Mouse (Mus musculus): ENCODE data around the gene Decr2.
"Not testable (repeated sequence)": the region's sequence is repeated elsewhere in the genome, so short reads cannot be mapped to it uniquely, and the experiment has no call there.

Decr2 gene

DNA sequence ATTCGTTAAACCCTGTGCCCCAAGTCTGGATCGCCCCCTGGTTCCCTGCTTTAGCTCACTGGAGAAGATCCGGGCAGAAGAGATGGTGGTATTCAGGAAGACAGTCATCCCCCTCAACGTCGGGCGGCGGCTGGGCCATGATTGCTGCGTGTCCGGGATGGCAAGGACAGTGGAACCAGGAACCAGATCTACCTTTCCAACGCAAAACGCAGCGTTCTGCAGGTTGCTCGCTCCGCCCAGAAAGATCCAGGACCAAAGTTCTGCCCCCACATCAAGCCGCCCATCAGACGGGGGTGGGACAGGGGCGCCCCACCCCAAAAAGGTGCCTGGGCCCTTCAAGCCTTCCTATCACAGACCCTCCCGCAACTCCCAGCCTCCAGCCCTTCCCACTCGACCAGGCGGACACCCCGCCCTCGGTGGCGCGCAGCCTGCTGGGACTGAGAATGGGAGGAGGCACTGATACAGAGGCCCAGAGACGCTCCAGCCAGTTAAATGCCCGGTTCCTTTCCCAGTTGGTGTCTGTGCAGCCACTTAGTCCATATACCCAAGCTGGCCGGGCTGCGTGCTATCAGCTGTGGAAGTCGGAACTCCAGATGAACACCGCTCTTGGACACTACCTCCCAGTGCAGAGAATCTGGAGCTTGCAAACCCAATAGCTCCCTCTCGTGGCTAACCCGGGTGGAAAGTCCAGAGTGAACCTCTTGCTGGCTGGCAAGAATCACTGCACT lies at the start of gene Decr2:
Gene Decr2, minus strand, starts transcription at position 433 of the 728 bp plus-strand sequence.
- in situ Hi-C loops (cut with MboI, MseI) = no loop called here

DNA sequence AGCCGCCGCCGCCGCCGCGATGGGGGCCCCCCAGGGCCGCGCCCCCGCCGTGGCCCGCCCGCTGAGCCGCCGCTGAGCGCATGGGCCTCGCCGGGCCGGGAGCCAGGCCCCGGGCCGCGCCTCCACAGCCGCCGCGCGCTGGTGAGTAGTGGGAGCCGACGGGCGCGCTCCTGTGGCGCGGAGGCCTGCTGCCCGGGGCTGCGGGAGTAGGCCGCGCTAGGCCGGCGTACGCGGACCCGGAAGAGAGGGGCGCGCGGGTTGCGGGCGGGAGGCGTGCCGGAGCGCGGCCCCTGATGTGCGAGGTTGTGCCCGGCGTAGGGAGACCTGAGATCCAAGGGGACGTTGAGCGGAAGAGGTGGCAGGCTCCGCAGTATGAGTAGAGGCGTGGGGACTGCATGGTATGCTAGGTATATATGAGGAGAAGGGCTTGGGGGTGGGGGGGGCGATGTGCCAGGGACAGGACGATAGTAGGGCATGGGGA lies 48.8 kb upstream of the Decr2 start:
- in situ Hi-C loops (cut with MboI, MseI) = no loop called here

DNA sequence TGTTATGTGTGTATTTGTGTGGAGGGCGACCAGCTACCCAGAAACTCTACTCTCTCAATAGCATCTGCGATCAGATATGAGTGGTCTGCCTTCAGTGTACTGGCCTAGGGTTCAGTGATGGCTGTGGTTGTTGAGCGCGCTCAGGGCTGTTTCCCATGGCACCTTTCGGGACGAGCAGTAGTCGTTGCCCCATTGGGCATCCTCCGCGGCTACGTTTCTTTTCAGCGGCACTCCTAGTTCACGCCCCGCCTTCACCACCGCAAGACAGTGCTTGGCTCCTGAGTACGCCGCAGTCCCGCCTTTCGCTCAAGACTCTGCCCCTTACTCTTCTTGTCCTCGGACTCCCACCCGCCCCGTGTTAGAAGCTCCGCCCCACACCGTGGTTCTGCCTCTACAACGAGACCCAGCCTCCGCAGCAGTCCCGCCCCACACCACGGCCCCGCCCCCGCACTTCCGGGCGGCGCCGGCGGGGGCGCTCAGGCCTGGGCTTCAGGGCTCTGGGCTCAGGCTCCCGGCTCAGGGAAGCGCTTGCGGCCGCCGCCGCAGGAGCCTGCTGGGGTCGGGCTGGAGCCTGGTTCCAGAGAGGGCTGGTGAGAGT lies 48.2 kb upstream of the Decr2 start, which contains the start of gene Axin1:
Gene Axin1, plus strand, starts transcription at position 450 of the 598 bp plus-strand sequence.
- in situ Hi-C loops (cut with MboI, MseI) = no loop called here

DNA sequence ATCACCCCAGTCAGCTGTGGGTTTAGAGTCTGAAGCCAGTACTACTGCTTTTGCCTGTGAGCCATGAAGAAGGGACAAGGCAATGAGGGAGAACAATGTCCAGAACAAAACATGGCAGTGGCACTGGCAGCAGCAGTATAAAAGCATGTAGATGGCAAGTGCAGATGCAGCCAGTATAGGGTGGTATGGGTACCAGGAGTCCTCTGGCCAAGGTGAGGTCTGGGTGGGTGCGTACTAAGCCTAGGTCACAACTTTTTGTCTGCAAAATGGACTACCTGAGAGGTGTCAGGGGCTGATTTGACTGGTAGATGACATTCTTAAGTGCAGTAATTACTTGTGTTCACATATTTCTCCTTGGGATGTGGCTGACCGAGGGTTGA lies 47.6 kb upstream of the Decr2 start:
- in situ Hi-C loops (cut with MboI, MseI) = no loop called here

DNA sequence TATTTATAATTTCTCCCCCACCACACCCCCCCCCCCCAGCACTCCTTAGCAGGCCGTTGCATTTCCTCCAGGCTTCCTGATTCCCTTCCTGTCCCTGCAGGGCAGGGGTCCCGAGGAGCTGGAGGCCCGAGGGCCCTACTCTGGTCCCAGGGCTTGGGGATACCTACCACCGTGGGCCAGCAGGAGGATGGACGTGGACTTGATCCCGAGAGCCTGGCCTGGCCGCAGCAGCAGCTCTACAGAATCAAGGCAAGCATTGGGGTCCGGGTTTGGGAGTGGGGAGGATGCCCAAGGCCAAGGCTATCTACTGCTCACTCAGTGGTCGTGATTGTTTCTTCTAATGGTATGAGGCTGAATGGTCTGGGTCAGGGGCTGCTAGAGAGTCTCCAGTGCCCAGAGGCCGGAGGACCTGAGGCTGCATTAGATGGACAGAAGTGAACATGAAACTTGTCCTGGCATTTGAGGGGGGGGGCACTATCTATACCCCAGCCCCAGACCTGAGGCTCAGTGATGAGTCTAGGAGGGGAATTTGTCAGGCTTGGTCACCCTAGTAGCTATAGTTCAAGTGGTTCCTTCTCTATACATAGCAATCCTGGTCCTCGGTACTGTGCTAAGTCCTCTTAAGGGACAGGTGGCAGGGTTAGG lies 47.1 kb upstream of the Decr2 start:
- in situ Hi-C loops (cut with MboI, MseI) = no loop called here

- in situ Hi-C loops (cut with MboI, MseI) = no loop called here
These were observed 42.0 kb upstream of the Decr2 start for GRCm38 (mm10) chr17:26131856-26132853.

- in situ Hi-C loops (cut with MboI, MseI) = no loop called here
These were observed 41.1 kb upstream of the Decr2 start for GRCm38 (mm10) chr17:26131062-26131732.

DNA sequence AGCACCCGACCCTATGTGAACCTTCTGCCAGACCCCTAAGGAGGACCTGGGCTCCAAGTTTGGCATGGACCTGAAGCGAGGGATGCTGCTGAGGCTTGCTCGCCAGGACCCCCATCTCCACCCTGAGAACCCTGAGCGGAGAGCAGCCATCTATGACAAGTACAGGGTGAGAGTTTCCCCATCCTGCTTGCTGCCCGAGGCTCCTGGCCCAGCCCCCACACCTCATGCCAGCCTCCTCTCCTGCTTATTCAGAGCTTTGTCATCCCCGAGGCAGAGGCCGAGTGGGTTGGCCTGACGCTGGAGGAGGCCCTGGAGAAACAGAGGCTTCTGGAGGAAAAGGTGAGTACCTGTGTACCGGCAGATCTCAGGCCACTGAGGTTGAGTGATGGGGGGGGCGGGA lies 35.1 kb upstream of the Decr2 start:
- in situ Hi-C loops (cut with MboI, MseI) = no loop called here

- in situ Hi-C loops (cut with MboI, MseI) = no loop called here
These were observed 34.4 kb upstream of the Decr2 start for GRCm38 (mm10) chr17:26124560-26124959.

GRCm38 (mm10) chr17:26123267-26123684 lies 33.1 kb upstream of the Decr2 start, which contains the start of gene Mrpl28:
Mrpl28 (plus strand) TSS chr17:26123500.
- in situ Hi-C loops (cut with MboI, MseI) = no loop called here

- in situ Hi-C loops (cut with MboI, MseI) = no loop called here
These were observed 32.4 kb upstream of the Decr2 start for GRCm38 (mm10) chr17:26122431-26123140.

DNA sequence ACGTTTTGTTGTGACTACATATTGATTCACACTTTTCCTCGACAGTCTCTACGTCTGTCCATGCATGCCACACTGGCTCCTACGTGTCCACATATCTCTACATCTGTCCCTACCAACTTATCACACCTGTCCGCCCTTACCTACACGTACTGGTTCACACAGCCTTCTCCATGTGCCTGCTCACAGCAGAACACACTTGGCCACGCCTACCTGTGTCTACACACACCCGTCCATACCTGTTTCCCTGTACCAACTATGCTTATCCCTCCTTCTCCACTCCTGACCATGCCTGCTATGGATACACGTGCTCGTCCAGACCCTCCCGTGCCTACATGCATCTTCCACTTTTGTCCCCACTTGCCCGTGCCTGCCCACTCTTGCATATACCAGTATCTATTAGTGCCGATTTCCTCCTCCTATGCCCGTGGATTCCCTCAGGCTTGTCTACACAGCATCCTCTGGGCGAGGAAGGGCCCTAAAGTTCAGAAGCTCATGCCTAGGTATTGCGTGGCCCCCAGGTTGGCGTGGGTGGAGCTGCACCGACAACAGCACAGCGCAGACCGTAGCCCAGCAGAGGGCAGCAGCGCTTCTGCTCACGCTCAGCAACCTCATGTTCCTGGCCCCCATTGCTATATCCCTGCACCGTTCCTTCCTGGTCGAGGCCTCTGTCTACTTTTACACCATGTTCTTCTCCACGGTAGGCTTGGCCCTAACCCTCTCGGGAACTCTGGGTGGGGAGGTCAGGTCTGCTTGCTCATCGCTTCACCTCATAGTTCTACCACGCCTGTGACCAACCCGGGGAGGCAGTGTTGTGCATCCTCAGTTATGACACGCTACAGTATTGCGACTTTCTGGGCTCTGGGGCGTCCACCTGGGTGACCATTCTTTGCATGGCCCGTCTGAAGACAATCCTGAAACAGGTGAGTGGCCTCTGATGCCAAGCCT lies 29.9 kb upstream of the Decr2 start:
- in situ Hi-C loops (cut with MboI, MseI) = no loop called here

GRCm38 (mm10) chr17:26116503-26117258 lies 26.5 kb upstream of the Decr2 start:
- in situ Hi-C loops (cut with MboI, MseI) = no loop called here

DNA sequence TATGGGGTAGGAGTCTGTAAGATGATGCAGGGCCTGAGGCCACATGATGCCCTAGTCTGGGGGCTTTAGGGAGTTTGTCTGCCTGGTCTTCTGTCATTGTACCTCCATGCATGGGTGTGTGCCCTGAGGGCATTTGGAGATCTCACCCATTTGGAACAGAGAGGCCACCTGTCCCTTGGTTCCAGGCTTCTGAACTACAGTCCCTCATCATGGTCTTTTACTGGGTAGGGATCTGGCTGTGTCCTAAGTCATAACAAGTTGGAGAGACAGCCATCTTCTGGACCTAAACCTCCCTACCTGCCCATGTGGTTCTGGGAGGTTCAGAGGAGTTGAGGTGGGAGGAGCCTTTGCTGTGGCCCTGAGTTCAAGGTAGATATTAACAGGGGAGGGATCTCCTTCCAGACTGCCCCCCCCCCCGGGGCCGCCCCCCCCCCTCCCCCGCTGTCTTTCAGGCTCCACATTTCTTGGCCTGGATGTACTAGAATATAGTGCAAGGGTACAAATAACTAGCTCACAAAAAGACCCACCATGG lies 25.9 kb upstream of the Decr2 start:
- in situ Hi-C loops (cut with MboI, MseI) = no loop called here

GRCm38 (mm10) chr17:26115205-26115898 lies 25.2 kb upstream of the Decr2 start:
- in situ Hi-C loops (cut with MboI, MseI) = no loop called here

DNA sequence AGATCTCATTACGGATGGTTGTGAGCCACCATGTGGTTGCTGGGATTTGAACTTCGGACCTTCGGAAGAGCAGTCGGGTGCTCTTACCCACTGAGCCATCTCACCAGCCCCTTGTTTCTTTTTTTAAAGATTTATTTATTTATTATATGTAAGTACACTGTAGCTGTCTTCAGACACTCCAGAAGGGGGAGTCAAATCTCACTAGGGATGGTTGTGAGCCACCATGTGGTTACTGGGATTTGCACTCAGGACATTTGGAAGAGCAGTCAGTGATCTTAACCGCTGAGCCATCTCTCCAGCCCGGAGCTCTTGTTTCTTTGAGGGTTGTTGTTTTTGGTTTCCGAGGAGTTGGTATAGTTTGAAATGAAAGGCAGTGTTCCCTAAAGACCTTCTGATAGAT lies 24.3 kb upstream of the Decr2 start:
- in situ Hi-C loops (cut with MboI, MseI) = not testable (repeated sequence)

DNA sequence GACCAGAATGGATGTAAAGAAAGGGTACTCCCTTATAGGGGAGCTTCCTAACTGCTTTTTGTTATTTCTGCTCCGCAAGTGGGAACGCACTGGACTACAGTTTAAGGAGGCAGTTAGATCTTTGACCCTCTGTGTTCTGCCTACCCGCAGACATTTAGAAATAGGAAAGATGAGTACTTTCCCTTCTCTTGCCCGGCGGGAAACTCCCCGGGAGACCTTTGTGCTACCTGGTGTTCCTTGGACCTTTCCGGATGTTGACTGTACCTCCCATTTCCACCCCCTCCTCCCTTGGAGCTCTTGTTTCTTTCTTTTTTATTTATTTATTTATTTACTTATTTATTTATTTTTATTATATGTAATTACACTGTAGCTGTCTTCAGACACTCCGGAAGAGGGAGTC lies 23.9 kb upstream of the Decr2 start:
- in situ Hi-C loops (cut with MboI, MseI) = no loop called here

Data from T-helper 1 cell (primary cell).